Mouse (Mus musculus) embryonic facial prominence, embryonic 11.5 days (tissue): ENCODE data around the gene Ggact. TPM values are rescaled to one million over a fixed set of nuclear protein-coding genes. Genes with fewer than 3 reads are reported as not detected.

Source experiments
- ATAC-seq: fragments of 200-750 bp; cut with Nextera tagmentation; replicated peaks from 2 replicates; pipeline ENCODE4 v1.8.0; 2017; ENCODE audit warnings: low read depth; ENCODE audit not compliant: insufficient number of reproducible peaks, low FRiP score, low TSS enrichment
- DNase-seq: peaks from one replicate; pipeline ENCODE4 v3.0.0-alpha.2; 2015; ENCODE audit warnings: low spot score
- H3K27ac ChIP-seq: fragments of 300-500 bp; sonication (generic); replicated peaks from 2 replicates; pipeline ENCODE4 v1.5.1; 2014; ENCODE audit warnings: mild to moderate bottlenecking, low read depth, low read length, control low read depth
- H3K27me3 ChIP-seq: fragments of 300-500 bp; sonication (generic); 2 replicates; pipeline ENCODE4 v1.6.1; 2014; ENCODE audit warnings: mild to moderate bottlenecking, low read length, moderate library complexity, mixed read lengths; ENCODE audit not compliant: control insufficient read depth, insufficient read depth
- H3K36me3 ChIP-seq: fragments of 300-500 bp; sonication (generic); replicated peaks from 2 replicates; pipeline ENCODE4 v1.6.1; 2014; ENCODE audit warnings: low read depth, mild to moderate bottlenecking, low read length, moderate library complexity, mixed read lengths; ENCODE audit not compliant: control insufficient read depth, insufficient read depth
- H3K4me1 ChIP-seq: fragments of 300-500 bp; sonication (generic); 2 replicates; pipeline ENCODE4 v1.6.1; 2014; ENCODE audit warnings: low read length, mixed read lengths; ENCODE audit not compliant: control insufficient read depth, insufficient read depth
- H3K4me2 ChIP-seq: fragments of 300-500 bp; sonication (generic); 2 replicates; pipeline ENCODE4 v1.6.1; 2014; ENCODE audit warnings: low read depth, mild to moderate bottlenecking, control low read depth, low read length, moderate library complexity
- H3K4me3 ChIP-seq: fragments of 300-500 bp; sonication (generic); 2 replicates; pipeline ENCODE4 v1.5.1; 2014; ENCODE audit warnings: low read depth, low read length, control low read depth
- H3K9ac ChIP-seq: fragments of 300-500 bp; sonication (generic); replicated peaks from 2 replicates; pipeline ENCODE4 v1.6.1; 2014; ENCODE audit warnings: mild to moderate bottlenecking, control low read depth, low read length
- H3K9me3 ChIP-seq: fragments of 300-500 bp; sonication (generic); replicated peaks from 2 replicates; pipeline ENCODE4 v1.6.1; 2016; ENCODE audit warnings: mild to moderate bottlenecking, low read length, inconsistent platforms, mixed read lengths; ENCODE audit not compliant: control insufficient read depth
- WGBS: fragments of 180-500 bp; shearing (Covaris S2); extraction: QIAGEN DNeasy Blood & Tissue Kit; methylation state at CpG from one replicate; pipeline ENCODE4 v1.1.7; 2014; 5-methylcytosine and 5-hydroxymethylcytosine counted together
- polyA plus RNA-seq: library from polyadenylated mRNA; unstranded; fragments of >200 nt; fragmentation: Nextera tagmentation; extraction: Ambion mirVana; gene quantifications from 2 replicates; pipeline ENCODE4 v1.2.1, GENCODE M21; 2014

Ggact gene
- polyA plus RNA-seq, 1 experiment from 2014 or later = 6.7 TPM

DNA sequence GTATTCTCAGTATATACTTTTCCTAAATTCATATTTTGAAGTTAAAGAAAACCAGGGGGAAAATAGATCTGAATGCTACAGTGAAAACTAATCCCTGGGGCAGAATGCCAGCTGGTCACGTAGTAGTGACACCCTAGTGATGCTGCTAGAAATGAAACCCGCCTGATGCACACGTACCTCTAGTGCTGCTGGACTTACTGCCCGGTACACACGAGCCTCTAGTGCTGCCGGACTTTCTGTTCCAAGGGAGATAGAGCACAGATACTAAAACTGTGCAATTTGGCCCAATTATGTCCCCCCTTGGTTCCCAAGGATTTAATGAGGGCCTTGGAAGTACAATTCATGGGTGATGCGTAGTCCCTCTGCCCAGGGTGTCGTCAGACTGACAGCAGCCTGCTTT, 38.5 kb downstream of the Ggact start:
- no peaks in the 10 kb centered on the region for H3K4me1 ChIP-seq

DNA sequence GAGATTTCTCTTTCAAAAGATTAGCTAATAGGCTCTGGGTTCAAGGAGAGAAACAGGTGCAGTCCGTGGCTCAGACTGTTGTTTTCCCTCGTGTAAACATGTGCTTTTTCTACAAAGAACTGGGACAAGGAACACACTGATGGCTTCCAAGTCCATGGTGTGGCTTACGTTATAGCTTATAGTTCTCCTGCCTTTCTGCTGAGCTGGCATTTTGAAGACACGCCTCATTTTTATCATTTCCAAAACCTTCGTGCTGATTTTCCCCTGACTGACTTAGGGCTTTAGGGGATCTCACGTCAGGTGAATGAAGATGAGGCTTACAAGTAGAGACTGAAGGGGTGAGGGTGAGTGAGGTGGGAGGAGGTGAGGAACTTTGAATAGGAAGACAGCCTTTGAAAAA, 40.9 kb downstream of the Ggact start:
- H3K4me3 ChIP-seq = no peak overlapping the region
- no peak overlapping the region for H3K4me2 ChIP-seq
- ATAC-seq (no peak), DNase-seq (no peak)
- no peaks in the 10 kb centered on the region for H3K4me1 ChIP-seq
- H3K9me3 ChIP-seq = no peaks in the 10 kb centered on the region
- WGBS = 75% methylated on average over 6 of the region's 6 CpGs
- no peaks in the 10 kb centered on the region for H3K36me3 ChIP-seq
- H3K27me3 ChIP-seq = no peaks in the 10 kb centered on the region
- H3K9ac ChIP-seq = no peak overlapping the region
- no peak overlapping the region for H3K27ac ChIP-seq

More for the DNA sequence above, 38.5 kb downstream of the Ggact start:
- DNase-seq = no peak
- no peak for ATAC-seq
- 61% methylated on average over 8 of the region's 8 CpGs for WGBS
- no peak overlapping the region for H3K4me3 ChIP-seq
- H3K9ac ChIP-seq = no peak overlapping the region
- no peak overlapping the region for H3K4me2 ChIP-seq
- no peaks in the 10 kb centered on the region for H3K36me3 ChIP-seq
- no peaks in the 10 kb centered on the region for H3K9me3 ChIP-seq
- no peaks in the 10 kb centered on the region for H3K27me3 ChIP-seq
- no peak overlapping the region for H3K27ac ChIP-seq

DNA sequence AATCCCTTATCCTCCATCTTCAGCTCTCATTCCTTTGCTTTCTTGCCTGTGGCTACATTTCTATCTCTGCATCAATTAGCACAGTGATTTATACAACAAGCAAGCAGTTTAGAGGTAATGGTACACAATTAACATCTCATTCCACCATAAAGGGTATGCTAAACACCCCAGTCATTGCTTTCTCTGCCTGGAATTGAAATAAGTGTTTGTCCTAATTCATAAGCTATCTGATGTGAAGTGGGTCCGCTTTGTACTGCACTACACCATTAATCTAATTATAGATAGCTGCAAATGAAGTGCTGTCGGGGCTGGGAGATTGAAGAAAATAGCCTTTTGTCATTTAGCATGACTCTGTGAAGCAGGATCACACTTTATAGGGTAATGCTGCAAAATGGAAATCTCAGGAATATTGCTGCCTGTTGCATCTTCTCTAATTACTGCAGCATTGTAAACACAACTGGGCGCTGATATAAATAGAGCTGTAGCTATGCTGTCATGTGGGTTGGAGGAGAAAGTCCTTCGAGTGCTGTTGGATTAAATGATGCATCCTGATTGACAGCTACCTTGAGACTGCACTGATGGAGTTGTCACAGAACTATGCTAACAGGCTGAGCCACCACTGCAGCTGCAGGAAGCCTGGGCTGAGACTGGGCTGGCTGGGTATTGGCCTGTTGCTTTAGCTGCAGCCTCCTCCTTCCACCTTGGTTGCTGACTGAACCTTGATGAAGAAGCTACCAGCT, 41.5 kb downstream of the Ggact start:
- DNase-seq (no peak), ATAC-seq (no peak)
- H3K27ac ChIP-seq = no peak overlapping the region
- H3K4me3 ChIP-seq = no peak overlapping the region
- H3K4me2 ChIP-seq = no peak overlapping the region
- H3K27me3 ChIP-seq = no peaks in the 10 kb centered on the region
- no peaks in the 10 kb centered on the region for H3K36me3 ChIP-seq
- no peak overlapping the region for H3K9ac ChIP-seq
- H3K9me3 ChIP-seq = no peaks in the 10 kb centered on the region
- 48% methylated on average over 4 of the region's 4 CpGs for WGBS
- H3K4me1 ChIP-seq = no peaks in the 10 kb centered on the region

DNA sequence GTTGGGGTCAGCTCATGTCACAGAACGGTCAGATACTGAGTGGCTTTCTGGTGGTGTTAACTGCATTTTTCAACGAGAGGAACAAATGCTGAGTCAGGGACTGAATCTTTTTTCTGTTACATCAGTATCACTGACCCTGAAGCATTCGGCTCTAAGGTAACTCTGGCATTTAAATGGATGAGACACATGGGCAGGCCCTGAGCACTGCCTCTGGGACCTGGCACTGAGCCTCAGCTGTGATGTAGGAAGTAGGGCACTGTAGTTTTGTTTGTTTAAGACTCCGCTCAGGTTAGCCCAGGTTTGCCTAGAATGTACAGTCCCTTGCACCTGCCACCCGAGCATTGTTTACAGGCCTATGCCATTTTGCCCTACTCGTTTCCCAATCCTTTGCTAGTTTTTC, 43.7 kb downstream of the Ggact start:
- no peak overlapping the region for H3K27ac ChIP-seq
- H3K4me1 ChIP-seq = no peaks in the 10 kb centered on the region
- 67% methylated on average over 6 of the region's 6 CpGs for WGBS
- DNase-seq (no peak), ATAC-seq (no peak; the same call in 1 of the 2 replicates)
- no peak overlapping the region for H3K9ac ChIP-seq
- no peak overlapping the region for H3K4me3 ChIP-seq
- H3K27me3 ChIP-seq = no peaks in the 10 kb centered on the region
- H3K9me3 ChIP-seq = no peaks in the 10 kb centered on the region
- H3K36me3 ChIP-seq = no peaks in the 10 kb centered on the region
- H3K4me2 ChIP-seq = no peak overlapping the region

DNA sequence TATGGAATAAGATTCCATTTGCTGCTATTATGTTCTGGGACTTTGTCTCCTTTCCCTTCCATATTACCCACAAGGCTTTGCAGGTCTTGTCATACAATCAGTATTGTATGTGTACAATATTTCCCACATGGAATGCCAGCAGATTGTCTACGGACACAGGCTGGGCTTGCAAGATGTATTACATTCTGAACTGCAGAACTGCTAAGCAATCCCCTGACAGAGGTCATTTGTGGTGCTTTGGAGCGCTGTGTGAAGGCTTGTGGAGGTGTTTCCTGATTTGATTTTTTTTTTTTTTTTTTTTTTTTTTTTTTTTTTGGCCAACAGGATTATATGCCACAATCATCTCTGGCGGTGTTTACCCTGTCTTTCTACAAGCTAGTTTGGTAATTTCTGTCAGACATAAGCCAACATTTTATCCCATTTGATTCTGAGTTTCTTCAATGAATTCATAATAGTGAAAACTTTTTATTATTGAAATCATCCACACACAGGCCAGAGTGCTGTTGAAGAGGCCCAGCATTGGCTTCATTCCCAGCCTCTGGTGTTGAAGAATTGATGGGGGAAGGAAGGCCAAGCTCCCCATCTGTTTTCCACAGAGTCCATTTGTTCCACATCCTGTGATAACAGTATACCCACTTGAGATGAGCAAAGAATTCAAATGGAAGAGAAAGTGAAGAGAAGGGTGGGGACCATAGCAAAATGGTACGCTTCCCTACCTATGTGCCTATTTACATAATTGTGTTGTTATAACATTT, 45.8 kb downstream of the Ggact start:
- WGBS = 80% methylated on average over 4 of the region's 4 CpGs
- H3K9ac ChIP-seq = no peak overlapping the region
- H3K27ac ChIP-seq = no peak overlapping the region
- H3K36me3 ChIP-seq = no peaks in the 10 kb centered on the region
- no peak overlapping the region for H3K4me3 ChIP-seq
- no peak overlapping the region for H3K4me2 ChIP-seq
- DNase-seq (no peak), ATAC-seq (no peak)
- no peaks in the 10 kb centered on the region for H3K4me1 ChIP-seq
- no peaks in the 10 kb centered on the region for H3K9me3 ChIP-seq
- no peaks in the 10 kb centered on the region for H3K27me3 ChIP-seq

DNA sequence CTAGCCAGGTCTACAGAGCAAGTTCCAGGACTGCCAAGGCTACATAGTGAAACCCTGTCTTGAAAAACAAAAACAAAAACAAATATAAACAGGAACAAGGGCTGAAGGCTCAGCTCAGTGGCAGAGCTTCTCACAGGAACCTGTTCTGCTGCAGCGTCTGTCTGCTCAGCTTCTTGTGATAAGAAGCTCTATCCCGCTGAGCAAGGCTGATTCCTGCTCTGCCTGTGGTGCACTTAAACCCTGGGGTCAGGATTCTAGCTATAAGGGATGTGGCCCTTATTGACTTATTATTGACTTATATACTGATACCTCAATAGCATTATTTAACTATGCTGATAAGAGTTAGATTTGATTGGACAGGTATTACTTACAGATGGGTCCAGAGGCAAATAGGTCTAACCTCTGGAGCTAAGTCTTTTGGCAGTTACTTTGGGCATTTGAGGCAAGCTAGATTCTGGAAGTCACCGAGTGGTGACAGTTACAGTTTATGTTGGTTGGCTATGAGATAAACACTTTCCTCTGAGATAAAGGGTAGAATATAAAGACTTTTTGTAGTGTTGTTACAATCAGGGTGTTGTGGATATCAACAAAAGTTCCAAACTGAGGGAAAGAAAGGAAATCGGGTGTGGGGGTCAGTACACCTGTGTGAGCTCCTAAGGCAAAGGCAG, 48.0 kb downstream of the Ggact start:
- H3K4me3 ChIP-seq = no peak overlapping the region
- no peak for DNase-seq
- no peak for ATAC-seq
- H3K4me2 ChIP-seq = no peak overlapping the region
- H3K9ac ChIP-seq = no peak overlapping the region
- 75% methylated on average over 4 of the region's 4 CpGs for WGBS
- H3K27ac ChIP-seq = no peak overlapping the region
- H3K27me3 ChIP-seq = no peaks in the 10 kb centered on the region
- no peaks in the 10 kb centered on the region for H3K9me3 ChIP-seq
- H3K36me3 ChIP-seq = no peaks in the 10 kb centered on the region
- no peaks in the 10 kb centered on the region for H3K4me1 ChIP-seq

DNA sequence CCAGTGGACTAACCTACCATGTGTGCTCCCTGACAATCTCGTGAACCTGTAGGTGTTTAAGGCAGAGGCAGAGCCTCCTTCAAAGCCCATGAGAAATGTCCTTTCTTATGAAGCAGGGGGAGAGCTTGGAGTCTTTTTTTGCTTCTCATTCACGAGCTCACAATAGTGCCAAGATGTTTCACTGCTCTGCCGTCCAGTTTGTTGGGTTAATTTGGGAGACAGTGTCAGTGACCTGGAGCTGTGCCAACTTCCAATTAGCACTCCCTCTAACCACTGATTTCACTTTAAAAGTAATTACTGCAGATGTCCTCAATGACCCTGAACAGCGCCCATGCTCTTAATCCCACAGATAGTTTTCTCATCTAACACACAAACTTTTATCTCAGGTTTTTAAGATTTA, 50.9 kb downstream of the Ggact start:
- Histone ChIP-seq H3K9ac (no peak overlapping the region), H3K4me2 (no peak overlapping the region), H3K27ac (no peak overlapping the region), H3K36me3 (no peaks in the 10 kb centered on the region), H3K27me3 (no peaks in the 10 kb centered on the region), H3K9me3 (no peaks in the 10 kb centered on the region), H3K4me1 (no peaks in the 10 kb centered on the region), H3K4me3 (no peak overlapping the region)
- DNase-seq = no peak
- 58% methylated on average over 4 of the region's 4 CpGs for WGBS
- no peak for ATAC-seq

DNA sequence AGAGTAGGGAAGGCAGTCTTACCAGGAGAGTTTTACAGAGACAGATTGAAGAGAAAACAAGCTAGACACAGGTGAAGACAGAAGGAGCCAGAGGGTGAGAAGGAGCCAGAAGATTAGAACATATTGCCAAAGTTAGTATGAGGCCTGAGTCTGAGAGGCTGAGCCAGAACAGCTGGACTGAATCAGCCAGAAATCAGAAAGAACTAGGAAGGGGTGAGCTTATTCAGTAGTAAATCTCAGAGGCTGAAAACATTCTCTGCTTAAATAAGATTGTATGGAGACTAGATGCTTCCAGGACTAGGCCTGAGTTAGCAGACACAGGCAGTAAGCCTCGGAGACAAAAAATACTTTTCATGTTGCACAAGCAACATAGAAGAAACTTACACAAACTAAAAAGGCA, 53.8 kb downstream of the Ggact start:
- H3K27ac ChIP-seq = no peak overlapping the region
- H3K36me3 ChIP-seq = no peaks in the 10 kb centered on the region
- DNase-seq (no peak), ATAC-seq (no peak)
- no peak overlapping the region for H3K4me2 ChIP-seq
- H3K4me3 ChIP-seq = no peak overlapping the region
- no peaks in the 10 kb centered on the region for H3K27me3 ChIP-seq
- 91% methylated on average over 1 of the region's 1 CpGs for WGBS
- no peak overlapping the region for H3K9ac ChIP-seq
- H3K9me3 ChIP-seq = no peaks in the 10 kb centered on the region
- H3K4me1 ChIP-seq = no peaks in the 10 kb centered on the region
